Mouse (Mus musculus) CH12.LX (cell line): ENCODE results near the gene Sh2d1b2. TPM values are rescaled to one million over a fixed set of nuclear protein-coding genes. Genes with fewer than 3 reads are reported as not detected.

Experiments
- DNase-seq: peaks from one replicate; pipeline ENCODE4 v3.0.0-alpha.2; 2013; ENCODE audit errors: extremely low read depth
- H3K27ac ChIP-seq: 2 replicates; pipeline ENCODE4 v1.5.1; 2012; ENCODE audit warnings: low read depth, mild to moderate bottlenecking, control low read depth, moderate library complexity; ENCODE audit not compliant: insufficient read depth
- H3K27me3 ChIP-seq: replicated peaks from 2 replicates; pipeline ENCODE3; 2012; ENCODE audit warnings: inconsistent platforms
- H3K36me3 ChIP-seq, 2 experiments: replicated peaks in 1 of 2; 2 replicates each; pipeline versions ENCODE3 to v1.6.1; 2012; ENCODE audit warnings: inconsistent platforms in 1 of 2, low read length in 1 of 2, mild to moderate bottlenecking in 1 of 2, mixed read lengths in 1 of 2, moderate library complexity in 1 of 2; ENCODE audit not compliant: control insufficient read depth in 1 of 2, insufficient read depth in 1 of 2
- H3K4me1 ChIP-seq, 2 experiments: 2 replicates each; pipeline ENCODE4 v1.6.1; 2012; ENCODE audit warnings: inconsistent platforms in 1 of 2, moderate library complexity in 1 of 2; ENCODE audit not compliant: insufficient read depth in 2 of 2, control insufficient read depth in 1 of 2
- H3K4me2 ChIP-seq: 2 replicates; pipeline ENCODE4 v1.6.1; 2012; ENCODE audit warnings: low read depth, mild to moderate bottlenecking, control low read depth; ENCODE audit not compliant: poor library complexity, insufficient read depth, severe bottlenecking
- H3K4me3 ChIP-seq, 3 experiments: fragments of 150-350 bp in 1 of 3; sonication (generic) in 1 of 3; replicated peaks in 1 of 3; 2 replicates each; pipeline versions ENCODE3 to v1.5.1; 2011 to 2012; ENCODE audit warnings: low read depth in 2 of 3, low read length in 2 of 3, mild to moderate bottlenecking in 2 of 3, moderate library complexity in 2 of 3, control low read depth in 1 of 3, improper control_type of control experiment in 1 of 3, inconsistent platforms in 1 of 3, mixed read lengths in 1 of 3; ENCODE audit not compliant: poor library complexity in 1 of 3
- H3K79me2 ChIP-seq: replicated peaks from 2 replicates; pipeline ENCODE4 v1.6.1; 2012; ENCODE audit warnings: mild to moderate bottlenecking, moderate library complexity; ENCODE audit not compliant: control insufficient read depth, poor library complexity, insufficient read depth, severe bottlenecking; ENCODE audit errors: extremely low read depth
- H3K9ac ChIP-seq: 2 replicates; pipeline ENCODE4 v1.6.1; 2012; ENCODE audit warnings: low read depth, mild to moderate bottlenecking, control low read depth, moderate library complexity; ENCODE audit not compliant: insufficient read depth
- H3K9me3 ChIP-seq: replicated peaks from 2 replicates; pipeline ENCODE3; 2012; ENCODE audit warnings: low read length, inconsistent platforms, mixed read lengths
- CHD2 ChIP-seq: IDR thresholded peaks from 2 replicates; pipeline ENCODE4 v1.6.1; 2011; ENCODE audit warnings: low read length, improper control_type of control experiment
- CTCF ChIP-seq, 2 experiments: IDR thresholded peaks in 1 of 2; conservative IDR thresholded peaks in 1 of 2; 2 replicates each; pipeline ENCODE4 v1.5.1; 2011 to 2012; ENCODE audit warnings: low read depth in 2 of 2, low read length in 2 of 2, improper control_type of control experiment in 1 of 2, inconsistent platforms in 1 of 2, mild to moderate bottlenecking in 1 of 2, moderate library complexity in 1 of 2
- ELF1 ChIP-seq: IDR thresholded peaks from 2 replicates; pipeline ENCODE4 v1.6.1; 2014; ENCODE audit warnings: low read depth, mild to moderate bottlenecking, inconsistent platforms, low read length, improper control_type of control experiment
- EP300 ChIP-seq: IDR thresholded peaks from 2 replicates; pipeline ENCODE4 v1.6.1; 2011; ENCODE audit warnings: low read length, improper control_type of control experiment
- ETS1 ChIP-seq: conservative IDR thresholded peaks from 2 replicates; pipeline ENCODE4 v1.6.1; 2012; ENCODE audit warnings: low read depth, mild to moderate bottlenecking, inconsistent platforms, low read length, improper control_type of control experiment, moderate library complexity
- GABPA ChIP-seq: IDR thresholded peaks from 2 replicates; pipeline ENCODE4 v1.6.1; 2012; ENCODE audit warnings: low read depth, low read length, improper control_type of control experiment, inconsistent platforms; ENCODE audit not compliant: insufficient replicate concordance
- HCFC1 ChIP-seq: IDR thresholded peaks from 2 replicates; pipeline ENCODE4 v1.6.1; 2012; ENCODE audit warnings: low read depth, mild to moderate bottlenecking, inconsistent platforms, low read length, improper control_type of control experiment
- IRF4 ChIP-seq: IDR thresholded peaks from 2 replicates; pipeline ENCODE4 v1.6.1; 2014; ENCODE audit warnings: low read depth, mild to moderate bottlenecking, inconsistent platforms, low read length, improper control_type of control experiment
- JUN ChIP-seq: IDR thresholded peaks from 2 replicates; pipeline ENCODE4 v1.6.1; 2011; ENCODE audit warnings: low read depth, mild to moderate bottlenecking, low read length, improper control_type of control experiment, moderate library complexity; ENCODE audit not compliant: insufficient read depth
- MAFK ChIP-seq: IDR thresholded peaks from 2 replicates; pipeline ENCODE4 v1.6.1; 2011; ENCODE audit warnings: low read length, improper control_type of control experiment; ENCODE audit not compliant: insufficient replicate concordance
- MEF2A ChIP-seq: IDR thresholded peaks from 2 replicates; pipeline ENCODE4 v1.6.1; 2014; ENCODE audit warnings: low read depth, mild to moderate bottlenecking, inconsistent platforms, low read length, improper control_type of control experiment, borderline replicate concordance
- POLR2A ChIP-seq: IDR thresholded peaks from 2 replicates; pipeline ENCODE4 v1.6.1; 2011; ENCODE audit warnings: low read depth, mild to moderate bottlenecking, improper control_type of control experiment, low read length
- RAD21 ChIP-seq: IDR thresholded peaks from 2 replicates; pipeline ENCODE4 v1.6.1; 2011; ENCODE audit warnings: low read depth, mild to moderate bottlenecking, low read length, improper control_type of control experiment, moderate library complexity
- RCOR1 ChIP-seq: conservative IDR thresholded peaks from 2 replicates; pipeline ENCODE4 v1.6.1; 2012; ENCODE audit warnings: low read depth, mild to moderate bottlenecking, inconsistent platforms, low read length, improper control_type of control experiment
- SIN3A ChIP-seq: IDR thresholded peaks from 2 replicates; pipeline ENCODE4 v1.6.1; 2012; ENCODE audit warnings: low read length, improper control_type of control experiment, inconsistent platforms
- TBP ChIP-seq: conservative IDR thresholded peaks from 2 replicates; pipeline ENCODE4 v1.6.1; 2011; ENCODE audit warnings: low read depth, low read length, improper control_type of control experiment
- TCF12 ChIP-seq: IDR thresholded peaks from 2 replicates; pipeline ENCODE4 v1.6.1; 2014; ENCODE audit warnings: low read depth, mild to moderate bottlenecking, inconsistent platforms, low read length, improper control_type of control experiment
- USF1 ChIP-seq: IDR thresholded peaks from 2 replicates; pipeline ENCODE4 v1.6.1; 2014; ENCODE audit warnings: low read depth, mild to moderate bottlenecking, inconsistent platforms, low read length, improper control_type of control experiment
- USF2 ChIP-seq: conservative IDR thresholded peaks from 2 replicates; pipeline ENCODE4 v1.6.1; 2011; ENCODE audit warnings: low read depth, low read length, improper control_type of control experiment
- ZC3H11A ChIP-seq: IDR thresholded peaks from 2 replicates; pipeline ENCODE4 v1.6.1; 2012; ENCODE audit warnings: low read depth, mild to moderate bottlenecking, inconsistent platforms, low read length, improper control_type of control experiment
- ZKSCAN1 ChIP-seq: IDR thresholded peaks from 2 replicates; pipeline ENCODE4 v1.6.1; 2012; ENCODE audit warnings: low read depth, inconsistent platforms, low read length, improper control_type of control experiment, borderline replicate concordance
- ZMIZ1 ChIP-seq: IDR thresholded peaks from 2 replicates; pipeline ENCODE4 v1.6.1; 2012; ENCODE audit warnings: low read depth, mild to moderate bottlenecking, inconsistent platforms, low read length, improper control_type of control experiment
- dilution Hi-C: fragments of 300-500 bp; cut with MboI; formaldehyde crosslinking; loops from 2 replicates; pipeline ENCODE4 v1.14.3; 2020; ENCODE audit warnings: low sequenced_read_pairs; ENCODE audit not compliant: extremely low pct_unique_long_range_greater_than_20kb, extremely low pct_ligation_motif_present
- in situ Hi-C: fragments of 300-500 bp; cut with MboI; formaldehyde crosslinking; loops from 3 replicates; pipeline ENCODE4 v1.14.3; 2019; ENCODE audit warnings: low sequenced_read_pairs, low pct_ligation_motif_present, low pct_unique_long_range_greater_than_20kb, mixed read lengths
- polyA plus RNA-seq: library from polyadenylated mRNA; unstranded; fragments of >175 nt; gene quantifications from 2 replicates; pipeline ENCODE4 v1.2.1, GENCODE M21; 2012; ENCODE audit warnings: low read depth; ENCODE audit not compliant: insufficient read length
- total RNA-seq, 2 experiments: library from RNA; depleted of rRNA; stranded (reverse); fragments of 300-350 nt in 1 of 2; fragments of >200 nt in 1 of 2; gene quantifications; 2 replicates each; pipeline ENCODE4 v1.2.3; 2012 to 2014

Gene Sh2d1b2
- total and polyA plus RNA-seq, 3 experiments, result 0.47 to 1.1 TPM; not detected in 1

DNA sequence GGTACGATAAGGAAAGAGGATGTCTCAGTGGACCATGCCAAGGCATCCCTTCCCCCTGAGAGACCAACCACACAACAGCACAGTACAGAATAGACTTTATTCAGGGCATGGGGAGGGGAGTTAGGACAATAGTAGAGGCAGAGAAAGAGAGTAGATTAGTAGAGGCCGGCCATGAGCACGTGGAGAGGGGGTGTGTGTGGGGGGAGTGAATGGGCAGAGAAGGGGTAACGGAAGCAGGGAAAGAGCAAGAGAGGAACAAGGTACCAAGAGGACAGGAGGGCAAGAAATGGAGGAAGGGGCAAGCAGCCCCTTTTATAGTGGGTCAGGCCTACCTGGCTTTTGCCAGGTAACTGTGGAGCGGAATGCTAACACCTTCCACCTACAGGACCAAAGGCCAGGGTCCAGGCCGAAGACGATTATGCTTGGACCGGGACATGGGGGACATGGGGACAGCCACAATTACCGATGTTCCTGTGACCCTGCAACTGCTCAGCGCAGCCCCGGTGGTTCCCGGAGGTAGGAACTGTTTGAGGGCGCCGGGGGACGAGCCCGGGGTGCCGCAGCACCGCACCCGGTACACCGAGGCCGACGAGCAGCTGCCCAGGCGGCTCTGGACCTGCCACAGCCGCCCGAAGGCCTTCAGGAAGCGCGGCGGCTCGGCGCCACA is 22.5 kb downstream of the Sh2d1b2 start:
- H3K9me3 ChIP-seq, result no peaks in the 10 kb centered on the region
- no peak overlapping the region for H3K27ac ChIP-seq
- H3K79me2 ChIP-seq, result no peaks in the 10 kb centered on the region
- dilution Hi-C loops, result no loop called here
- no peak overlapping the region for H3K4me2 ChIP-seq
- no peak for TF ChIP-seq POLR2A
- no peak for TF ChIP-seq ZKSCAN1
- no peak for TF ChIP-seq TCF12
- no peak for TF ChIP-seq HCFC1
- TF ChIP-seq CHD2, result no peak
- no peak for TF ChIP-seq IRF4
- no peak for TF ChIP-seq GABPA
- TF ChIP-seq ELF1, result no peak
- no peak for TF ChIP-seq SIN3A
- TF ChIP-seq JUN, result no peak
- no peak for TF ChIP-seq ETS1
- no peak for TF ChIP-seq RAD21
- no peak for TF ChIP-seq USF1
- TF ChIP-seq ZMIZ1, result no peak
- TF ChIP-seq ZC3H11A, result no peak
- no peak for TF ChIP-seq MAFK
- TF ChIP-seq TBP, result no peak
- no peak for TF ChIP-seq USF2
- TF ChIP-seq, all 38 proteins: peak for 0
- DNase-seq, result no peak
- H3K4me3 ChIP-seq, result no peak overlapping the region
- in situ Hi-C loops, result no loop called here
- no peaks in the 10 kb centered on the region for H3K27me3 ChIP-seq
- no peaks in the 10 kb centered on the region for H3K36me3 ChIP-seq
- no peak overlapping the region for H3K9ac ChIP-seq
- H3K4me1 ChIP-seq, result no peaks in the 10 kb centered on the region

DNA sequence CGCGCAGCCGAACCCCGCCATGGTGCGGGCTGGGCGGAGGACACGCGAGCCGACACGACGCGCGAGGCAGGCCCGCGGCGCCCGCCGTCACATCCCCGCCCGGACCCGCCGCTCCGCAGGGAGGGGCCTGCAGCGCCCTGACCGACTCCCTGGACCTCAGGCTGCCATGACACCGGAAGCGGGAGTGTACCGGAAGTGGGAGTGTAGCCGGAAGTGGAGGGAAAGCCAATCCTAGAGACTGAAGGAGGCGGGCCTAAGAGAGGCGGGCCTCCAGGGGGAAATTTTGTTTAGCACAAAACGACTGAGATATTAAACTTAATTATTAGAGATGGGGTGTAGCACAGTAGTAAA is 23.0 kb downstream of the Sh2d1b2 start:
- Histone ChIP-seq H3K9ac (no peak overlapping the region), H3K4me2 (no peak overlapping the region), H3K4me1 (no peaks in the 10 kb centered on the region), H3K4me3 (no peak overlapping the region), H3K27ac (no peak overlapping the region), H3K27me3 (no peaks in the 10 kb centered on the region), H3K9me3 (no peaks in the 10 kb centered on the region), H3K36me3 (no peaks in the 10 kb centered on the region), H3K79me2 (no peaks in the 10 kb centered on the region)
- TF ChIP-seq ETS1 (no peak), CTCF (conservative IDR thresholded peaks at IDR 0.05 in 1 of 2, IDR thresholded peaks at IDR 0.05 in 1 of 2; ENCODE audit: low read depth in 2 of 2, low read length in 2 of 2) (no peak), RCOR1 (no peak), EP300 (no peak), MEF2A (no peak), POLR2A (no peak)
- in situ Hi-C loops (no loop called here), dilution Hi-C loops (no loop called here)
- DNase-seq, result no peak
